Mouse (Mus musculus) frontal cortex, postnatal 25 days (tissue): Measurements from ENCODE around the gene H2-Oa.

ENCODE experiments used
- DNase-seq, 2 experiments: peaks; one replicate each; pipeline ENCODE4 v3.0.0; 2022; ENCODE audit warnings: low spot score in 2 of 2

The H2-Oa gene

DNA sequence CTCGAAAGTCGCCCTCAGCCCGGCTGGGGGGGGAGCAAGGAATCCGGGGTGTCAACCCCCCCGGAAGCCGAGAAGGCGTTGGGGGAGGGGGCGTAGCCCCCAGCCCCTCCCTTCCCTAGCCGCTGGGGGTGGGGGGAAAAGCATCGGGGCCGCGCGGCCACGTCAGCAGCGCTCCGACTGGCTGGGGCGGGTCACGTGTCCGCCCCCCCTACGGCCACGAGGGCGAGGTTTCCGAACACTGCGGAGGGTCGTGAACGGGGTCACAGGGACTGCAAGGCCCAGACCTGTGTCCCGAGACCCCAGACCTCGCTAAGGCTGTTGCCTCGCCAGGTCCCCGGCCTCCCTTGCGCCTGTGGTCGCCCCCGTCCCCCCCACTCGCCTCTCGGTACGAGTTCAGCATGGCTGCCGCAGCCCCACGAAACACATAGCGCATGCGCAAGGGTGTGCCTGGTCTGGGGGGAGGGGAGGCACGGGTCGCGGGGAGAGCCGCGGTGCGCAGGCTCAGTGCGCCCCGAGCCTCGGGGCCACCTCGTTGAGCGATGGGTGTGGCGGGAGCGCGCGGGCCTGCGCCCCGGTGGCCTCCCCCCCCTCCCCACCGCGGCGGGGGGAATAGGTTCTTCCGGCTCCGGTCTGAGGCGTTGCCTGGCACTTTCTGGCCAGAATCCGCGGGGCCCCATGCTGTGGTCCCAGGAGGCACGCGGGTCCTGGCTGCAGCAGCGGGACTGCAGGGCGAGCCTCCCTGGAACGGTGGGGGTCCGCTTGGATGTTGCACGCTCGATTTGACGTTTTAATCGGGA is 30.2 kb downstream of the H2-Oa start, which contains the start of gene Brd2:
Brd2 (minus strand) TSS at position 447 of the 797 bp plus-strand sequence.
- peak; percentile 94 to 96 for DNase-seq

DNA sequence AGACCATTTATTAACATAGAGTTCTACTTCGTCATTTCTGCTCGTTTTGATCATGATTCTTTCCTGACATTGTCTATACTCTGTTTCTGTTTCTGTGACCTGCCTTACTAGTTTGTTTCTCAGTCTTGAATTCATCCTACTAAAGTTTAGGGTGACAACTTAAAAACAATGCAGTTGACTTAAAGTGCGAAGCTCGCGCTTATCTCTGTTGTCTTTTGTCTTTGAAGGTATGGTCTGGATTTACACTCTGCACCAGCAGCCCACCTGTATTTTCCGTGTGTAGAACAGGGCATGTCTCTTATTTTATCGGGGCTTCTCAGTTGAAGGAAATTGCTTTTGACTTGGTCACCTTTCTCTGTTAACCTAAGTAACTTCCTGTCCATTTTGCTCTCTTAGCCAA is 31.0 kb downstream of the H2-Oa start:
- no peak for DNase-seq

DNA sequence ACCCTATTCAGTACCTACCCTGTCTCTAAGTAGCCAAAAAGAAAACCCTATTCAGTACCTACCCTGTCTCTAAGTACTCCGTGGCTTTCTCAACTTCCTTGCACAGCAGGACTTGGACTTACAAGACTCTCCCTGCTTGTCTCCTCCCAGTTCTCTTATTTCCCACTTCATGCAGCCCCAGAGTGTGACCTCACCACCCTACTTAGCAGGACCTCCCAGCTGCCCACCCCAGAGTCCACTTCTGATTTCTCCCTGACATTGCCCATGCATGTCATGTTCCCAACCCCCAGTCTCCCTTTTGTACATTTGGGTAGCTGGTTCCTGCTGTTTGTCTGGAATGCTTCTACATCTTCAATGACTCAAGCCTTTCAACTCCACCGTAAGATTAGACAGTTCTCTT is 31.4 kb downstream of the H2-Oa start:
- no peak for DNase-seq

DNA sequence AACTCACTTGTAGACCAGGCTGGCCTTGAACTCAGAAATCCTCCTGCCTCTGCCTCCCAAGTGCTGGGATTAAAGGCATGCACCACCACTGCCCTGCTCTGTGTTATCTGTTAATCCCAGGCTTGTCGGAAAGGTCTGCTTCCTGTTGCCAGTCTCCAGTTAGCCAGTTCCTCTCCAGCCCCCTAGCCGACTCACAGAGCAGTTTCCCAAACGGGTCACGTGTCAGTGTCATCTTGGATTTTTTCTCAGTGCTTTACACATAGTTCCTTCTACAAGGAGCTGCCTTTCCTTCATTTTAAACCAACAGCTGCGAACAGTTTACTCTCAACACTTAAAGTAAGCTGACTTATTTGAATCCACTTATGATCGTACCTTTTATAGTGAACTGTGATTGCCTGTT is 32.5 kb downstream of the H2-Oa start:
- no peak for DNase-seq

DNA sequence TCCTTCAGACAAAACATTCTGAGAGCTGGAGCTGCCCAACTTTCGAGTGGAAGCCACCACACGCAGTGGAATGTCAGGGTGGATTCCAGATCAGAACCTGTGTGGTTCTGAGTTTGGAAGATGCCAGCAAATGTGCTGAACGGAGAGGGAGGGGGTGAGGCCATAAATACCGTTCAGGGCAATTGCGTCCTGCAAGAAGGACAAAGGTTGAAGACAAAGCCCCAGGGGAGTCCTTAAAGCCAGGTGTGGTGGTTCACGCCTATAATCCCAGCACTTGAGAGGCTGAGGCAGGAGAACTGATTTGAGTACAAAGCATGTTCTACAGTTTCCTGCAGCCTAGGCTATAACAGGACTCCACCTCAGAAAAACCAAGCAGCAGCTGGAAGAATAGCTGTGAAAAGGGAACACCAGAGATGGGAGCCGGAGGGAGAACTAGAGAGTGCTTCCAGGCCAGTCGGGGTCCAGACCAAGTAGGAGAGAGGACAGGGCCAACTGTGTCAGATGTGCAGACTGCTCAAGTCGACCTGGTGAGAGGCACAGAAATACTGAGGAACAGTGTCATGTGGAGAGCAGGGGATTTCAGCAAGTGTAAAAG is 34.8 kb downstream of the H2-Oa start:
- no peak for DNase-seq

DNA sequence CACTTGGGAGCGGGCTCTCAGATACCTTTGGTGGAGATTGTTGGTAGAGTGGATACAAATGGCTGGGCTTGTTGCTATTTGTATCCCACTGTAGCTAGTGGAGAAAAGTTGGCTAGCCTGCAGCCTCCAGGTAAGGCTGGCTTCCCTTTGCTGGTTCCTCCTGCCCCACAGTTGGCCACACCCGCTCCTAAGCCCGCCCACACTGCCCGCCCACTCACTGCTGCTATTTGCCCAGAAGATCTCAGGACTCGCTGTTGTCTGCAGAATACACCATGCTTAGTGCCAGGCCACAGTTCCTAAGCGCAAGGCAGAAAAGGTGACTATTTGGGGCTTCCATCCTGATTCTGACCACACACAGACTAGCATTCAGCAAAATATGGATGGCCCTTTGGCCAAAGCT is 35.3 kb downstream of the H2-Oa start:
- DNase-seq: no peak

DNA sequence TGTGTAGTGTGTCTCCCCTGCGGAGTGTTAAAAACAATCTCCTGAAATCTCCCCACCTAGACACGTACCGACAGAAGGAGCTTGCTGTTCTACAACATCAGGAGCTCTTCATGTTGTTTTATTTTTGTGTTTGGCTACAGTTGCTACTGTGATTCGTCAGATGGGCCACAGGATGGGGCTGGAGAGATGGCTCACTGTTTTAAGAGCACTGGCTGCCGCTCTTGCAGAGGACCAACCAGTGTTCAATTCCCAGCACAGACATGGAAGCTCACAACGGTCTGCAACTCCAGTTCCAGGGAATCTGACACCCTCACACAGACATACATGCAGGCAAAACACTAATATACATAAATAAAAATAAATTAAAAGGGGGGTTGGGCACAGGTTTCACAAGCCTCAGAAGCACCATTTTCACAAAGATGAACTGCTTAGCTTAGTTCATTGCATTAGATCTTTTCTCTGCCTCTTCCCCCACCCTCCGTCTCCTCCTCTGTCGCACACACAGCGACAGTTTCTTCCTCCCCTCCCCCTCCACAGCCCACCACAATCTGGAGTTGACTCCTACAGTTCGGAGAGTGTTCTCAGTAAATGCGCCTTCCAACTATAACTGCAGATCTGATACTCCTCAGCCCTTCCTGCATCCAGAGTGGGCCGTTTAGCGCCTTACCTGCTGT is 36.3 kb downstream of the H2-Oa start:
- no peak for DNase-seq

DNA sequence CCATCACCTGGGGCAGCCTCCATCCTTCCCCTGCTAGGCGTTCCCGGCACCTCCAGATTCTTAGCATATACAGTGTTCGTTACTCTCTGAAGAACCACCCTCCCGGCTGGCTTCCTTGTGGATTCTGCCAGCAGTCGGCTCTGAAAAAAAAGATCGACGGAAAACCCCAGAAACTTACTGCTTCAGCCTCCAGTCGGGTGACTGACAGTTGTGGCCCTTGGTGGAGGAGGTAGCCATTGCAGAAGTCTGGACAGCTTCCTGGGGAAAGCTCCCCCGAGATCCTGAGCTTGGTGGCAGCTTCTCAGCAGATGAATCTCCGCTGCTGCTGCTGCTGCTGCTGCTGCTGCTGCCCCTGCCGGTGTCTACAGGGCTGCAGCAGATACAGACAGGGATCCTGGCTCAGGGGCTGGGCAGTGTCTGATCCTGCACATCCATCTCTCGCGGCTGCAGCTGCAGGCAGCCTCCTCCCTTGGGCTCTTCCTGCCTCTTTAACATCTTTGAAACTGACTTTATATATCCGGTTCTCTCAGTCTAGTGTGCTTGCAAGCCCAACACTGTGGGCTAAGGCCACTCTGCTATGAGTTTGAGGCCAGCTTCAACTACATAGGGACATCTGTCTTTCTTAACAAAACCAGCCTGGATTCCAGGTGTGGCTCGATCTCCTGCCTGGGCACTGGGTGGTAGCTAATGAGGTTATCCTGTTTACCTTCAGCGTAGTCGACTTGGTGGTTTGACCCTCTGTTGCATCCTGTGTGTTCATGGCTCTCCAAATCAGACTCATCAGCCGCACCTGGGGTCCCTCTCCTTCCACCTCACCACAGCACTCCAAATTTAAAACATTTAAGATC is 37.0 kb downstream of the H2-Oa start:
- DNase-seq: no peak

DNA sequence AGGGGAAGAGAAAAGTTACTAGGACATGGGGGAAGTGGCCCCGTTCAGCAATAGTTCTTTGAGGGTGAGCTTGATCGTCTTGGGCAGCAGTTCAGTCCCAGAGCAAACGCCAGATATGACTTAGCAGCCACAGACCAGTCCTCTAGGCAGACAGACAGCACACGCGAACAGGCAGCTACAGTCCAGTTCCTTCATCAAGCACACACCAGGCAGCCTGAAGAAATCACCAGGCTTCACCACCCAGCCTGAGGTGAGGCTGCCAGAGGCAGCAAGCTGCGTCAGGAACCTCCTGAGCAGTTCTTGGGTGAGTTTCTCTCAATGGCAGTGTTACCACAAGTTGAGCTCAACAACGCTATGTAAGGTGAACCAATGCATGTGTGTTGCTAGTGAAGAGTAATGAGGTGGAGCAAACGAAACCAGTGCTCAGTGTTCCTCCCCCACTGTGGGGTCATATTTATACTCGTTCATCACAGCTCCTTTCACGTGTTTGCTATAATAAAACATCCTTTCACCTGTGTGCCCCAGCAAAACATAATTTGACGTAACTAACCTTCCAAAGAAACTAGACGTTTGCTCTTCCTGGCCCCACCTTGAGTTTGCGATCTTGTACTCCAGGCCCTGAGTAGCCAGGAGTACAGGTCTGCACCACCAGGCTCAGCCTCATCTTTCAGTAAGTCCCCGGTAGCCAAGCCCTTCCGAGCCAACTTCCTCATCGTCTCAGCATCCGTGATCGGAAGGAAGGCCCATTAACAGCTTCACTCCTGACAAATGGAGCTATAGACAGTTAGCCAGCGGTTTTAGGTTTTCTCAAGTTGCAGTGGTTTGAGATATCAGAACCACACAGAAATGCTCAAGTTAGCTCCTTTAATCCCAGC is 38.2 kb downstream of the H2-Oa start:
- no peak for DNase-seq

DNA sequence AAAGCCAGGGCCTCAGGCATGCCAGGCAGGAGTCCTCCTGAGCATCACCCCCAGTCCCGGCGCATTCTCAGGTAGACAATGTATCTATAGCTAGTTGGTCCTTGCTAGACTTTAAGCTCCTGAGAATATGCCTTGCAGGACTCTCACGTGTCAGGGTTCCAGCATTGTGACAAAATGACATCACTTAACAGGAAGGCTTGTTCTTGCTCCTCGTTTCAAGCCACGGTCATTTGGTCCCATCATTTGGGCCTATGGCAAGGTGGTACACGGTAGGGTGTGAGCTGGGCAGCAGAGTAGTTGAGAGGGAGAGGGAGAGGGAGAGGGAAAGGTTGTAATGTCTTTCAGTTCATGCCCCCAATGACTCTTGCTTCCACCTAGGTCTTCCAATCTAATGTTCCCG is 39.8 kb downstream of the H2-Oa start:
- no peak for DNase-seq

DNA sequence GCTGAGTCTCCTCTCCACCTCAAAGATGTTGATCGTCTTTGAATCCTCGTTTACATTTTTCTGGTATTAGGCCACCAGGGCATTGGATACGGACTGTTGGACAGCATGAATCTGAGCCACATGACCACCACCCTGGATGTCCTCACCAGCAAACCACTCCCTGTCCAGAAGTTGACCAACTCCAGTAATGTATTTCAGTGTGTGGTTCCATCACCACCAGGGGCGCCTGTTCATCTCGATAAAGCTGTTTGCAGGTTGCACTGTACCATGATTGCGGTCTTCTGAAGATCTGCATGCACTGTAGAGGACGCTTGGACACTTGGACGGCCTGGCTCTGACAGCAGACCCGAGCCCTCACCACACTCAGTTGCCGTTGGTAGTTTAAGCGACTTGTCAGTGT is 41.1 kb downstream of the H2-Oa start:
- DNase-seq: no peak

DNA sequence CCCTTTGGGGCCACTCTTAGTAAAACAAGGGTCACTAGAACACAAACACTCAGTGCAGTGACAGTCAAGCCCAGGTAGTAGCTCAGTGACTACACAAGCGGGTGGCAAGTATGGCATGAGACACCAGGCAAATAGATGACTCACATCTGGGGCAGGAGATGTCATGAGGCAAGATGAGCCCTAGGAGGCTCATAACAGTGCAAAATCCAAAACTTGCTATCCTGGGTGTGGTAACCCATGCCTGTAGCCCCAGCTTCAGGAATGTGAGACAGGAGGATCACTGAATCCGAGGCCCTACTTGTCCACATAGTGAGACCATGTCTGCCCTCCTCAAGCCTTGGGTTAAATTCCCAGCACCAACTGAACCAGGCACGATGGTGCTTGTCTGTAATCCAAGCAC is 42.3 kb downstream of the H2-Oa start:
- no peak for DNase-seq

DNA sequence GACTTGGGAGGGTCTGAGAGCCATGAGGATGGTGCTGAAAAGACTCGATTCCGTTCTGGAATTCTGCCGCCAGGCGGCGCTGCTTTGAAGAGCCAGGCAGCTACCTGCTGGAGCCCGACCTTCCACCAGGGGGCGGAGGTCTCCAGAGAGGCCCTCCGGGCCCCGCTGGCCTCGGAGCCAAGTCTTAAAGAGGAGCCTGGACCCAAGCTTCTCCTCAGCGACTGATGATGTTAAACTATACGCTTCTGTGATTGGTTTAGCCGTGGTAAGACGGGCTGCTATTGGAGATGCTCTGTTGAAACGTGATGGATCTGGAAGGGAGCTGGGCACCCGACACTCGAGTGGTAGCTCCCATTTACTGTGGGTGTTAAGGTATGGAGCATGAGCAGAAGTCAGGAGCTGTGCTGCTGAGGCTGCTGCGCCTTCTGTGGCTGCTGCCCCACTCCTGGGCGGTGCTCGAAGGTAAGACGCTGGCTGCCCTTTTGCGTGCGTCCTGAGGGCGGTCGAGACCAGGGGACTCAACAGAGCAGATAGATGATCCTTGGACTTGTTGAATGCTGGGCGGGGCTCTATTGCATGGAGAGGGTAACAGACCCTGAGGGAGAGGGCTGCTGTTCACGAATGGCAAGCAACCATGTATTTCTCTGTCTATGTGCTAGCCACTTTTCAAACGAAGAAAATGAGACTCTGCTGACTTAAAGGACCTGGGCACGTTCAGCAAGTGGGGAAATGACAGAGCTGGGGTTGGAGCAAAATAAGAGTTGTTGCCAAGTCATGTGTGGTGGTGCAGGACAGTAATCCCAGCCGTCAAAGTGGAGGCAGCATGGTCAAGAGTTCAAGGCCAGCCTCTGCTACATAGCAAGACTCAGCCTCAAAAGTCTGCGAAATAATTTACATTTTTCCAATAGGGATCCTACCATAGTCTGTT is 43.4 kb downstream of the H2-Oa start:
- DNase-seq: peak; percentile 97 to 98

DNA sequence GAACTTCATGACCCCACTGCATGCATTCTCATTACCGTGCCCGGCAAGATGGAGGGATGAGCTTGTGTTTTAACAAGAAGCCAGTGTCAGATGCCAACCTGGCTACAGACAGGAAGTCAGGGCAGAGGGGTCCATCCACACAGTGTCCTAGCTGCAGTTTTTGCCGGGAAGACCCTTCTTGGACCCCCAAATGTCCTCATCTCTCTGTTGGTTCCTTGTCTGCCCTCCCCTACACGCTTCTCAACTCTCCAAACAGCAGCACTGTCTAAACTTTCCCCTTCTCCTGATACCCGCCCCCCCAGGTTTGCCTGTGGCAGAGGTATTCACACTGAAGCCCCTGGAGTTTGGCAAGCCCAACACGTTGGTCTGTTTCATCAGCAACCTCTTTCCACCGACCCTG is 45.5 kb downstream of the H2-Oa start:
- no peak for DNase-seq

DNA sequence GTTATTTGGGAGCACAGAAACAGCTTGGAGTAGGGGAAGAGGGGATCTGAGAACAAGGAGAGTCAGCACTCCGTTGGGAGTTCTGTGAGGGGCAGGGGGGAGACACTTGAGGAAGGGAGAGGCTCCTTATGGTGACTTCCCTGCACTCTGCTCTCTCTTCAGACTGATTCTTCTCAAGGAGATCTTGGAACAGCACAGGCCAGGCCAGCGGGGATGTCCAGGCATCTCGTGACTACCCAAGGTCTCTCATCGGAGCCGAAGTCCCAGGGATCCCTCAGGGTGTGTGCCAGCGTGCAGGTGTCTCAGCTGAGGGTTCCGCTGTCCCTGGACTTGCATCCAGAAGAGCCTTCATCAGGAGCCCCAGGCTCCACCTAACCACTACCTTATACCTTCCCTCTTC is 46.5 kb downstream of the H2-Oa start:
- DNase-seq: no peak

DNA sequence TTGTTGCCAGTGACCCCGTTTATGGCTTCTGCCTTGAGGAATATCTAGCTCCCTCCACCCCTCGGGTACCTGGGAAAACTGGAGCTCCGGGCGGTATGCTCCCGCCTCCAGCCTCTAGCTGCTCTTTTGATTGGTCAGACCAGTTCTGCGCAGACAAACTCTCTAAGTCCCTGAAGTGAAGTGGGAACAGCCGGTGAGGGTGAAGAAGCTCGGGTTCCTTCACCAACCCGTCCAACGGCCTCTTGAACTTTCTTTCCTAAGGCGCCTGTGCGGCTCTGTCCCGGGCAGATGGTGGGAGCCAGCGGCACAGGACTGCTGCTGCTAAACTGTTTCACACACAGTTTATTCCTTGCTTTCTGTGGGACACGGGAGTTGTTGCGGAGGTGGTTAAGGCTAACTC is 47.3 kb downstream of the H2-Oa start:
- DNase-seq: no peak

DNA sequence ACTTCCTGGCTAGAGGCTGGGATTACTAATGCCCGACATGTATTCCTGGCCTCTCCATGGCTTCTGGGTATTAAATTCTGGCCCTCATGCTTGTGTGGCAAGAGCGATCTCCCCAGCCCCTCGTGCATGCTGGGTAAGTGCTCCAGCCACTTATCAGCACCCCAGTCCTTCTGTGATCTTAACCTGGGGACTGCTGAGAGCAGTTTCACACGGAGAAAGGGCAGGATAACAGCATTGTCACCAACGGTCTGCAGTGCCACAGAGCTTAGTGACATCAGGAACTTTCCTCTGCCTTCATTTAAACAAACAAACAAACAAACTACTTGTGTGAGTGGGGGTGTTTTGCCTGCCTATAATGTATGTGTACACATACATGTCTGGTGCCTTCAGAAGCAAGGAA is 48.1 kb downstream of the H2-Oa start:
- no peak for DNase-seq

DNA sequence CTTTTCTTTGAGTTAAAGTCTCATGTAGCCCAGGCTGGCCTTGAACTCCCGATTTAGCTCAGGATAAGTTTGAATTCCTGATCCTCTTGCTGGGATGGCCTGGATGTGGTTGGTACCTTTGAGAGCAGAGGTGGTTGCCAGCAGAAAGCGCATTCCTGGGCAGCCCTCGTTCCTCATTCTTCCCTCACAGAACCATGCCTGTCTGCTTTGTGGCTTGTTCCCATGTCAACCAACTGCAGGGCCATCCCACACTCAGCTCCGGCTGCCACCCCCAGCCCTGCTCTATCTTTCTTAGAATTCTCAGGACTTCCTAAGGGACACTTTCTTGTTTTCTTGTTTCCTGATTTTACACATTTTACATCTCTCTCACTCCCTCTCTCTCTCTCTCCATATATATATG is 49.3 kb downstream of the H2-Oa start:
- no peak for DNase-seq

DNA sequence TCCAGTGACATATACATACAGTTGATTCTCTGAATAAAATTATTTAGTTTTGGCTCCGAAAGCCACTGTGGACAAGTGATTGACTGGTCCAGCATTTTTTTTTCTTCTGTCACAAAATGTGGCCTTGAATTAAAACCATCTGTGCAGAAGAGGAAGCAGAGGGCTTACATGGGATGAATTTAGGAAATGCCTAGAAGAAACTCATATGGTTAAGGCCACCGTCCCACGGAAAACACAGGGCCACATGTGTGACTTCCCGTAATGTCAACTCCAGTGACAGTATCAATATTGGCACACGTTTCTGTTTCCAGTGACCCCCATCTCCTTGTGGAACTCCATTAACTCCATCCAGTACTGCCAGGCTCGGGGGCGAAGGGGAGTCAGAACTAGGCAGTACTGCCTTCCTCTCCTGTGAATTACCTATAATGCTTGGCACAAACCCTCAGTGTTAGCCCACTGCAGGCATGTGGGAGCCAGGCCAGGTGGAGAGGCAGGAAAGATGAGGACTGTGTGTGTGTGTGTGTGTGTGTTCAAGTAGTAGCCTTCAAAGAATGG is 50.4 kb downstream of the H2-Oa start:
- DNase-seq: no peak

DNA sequence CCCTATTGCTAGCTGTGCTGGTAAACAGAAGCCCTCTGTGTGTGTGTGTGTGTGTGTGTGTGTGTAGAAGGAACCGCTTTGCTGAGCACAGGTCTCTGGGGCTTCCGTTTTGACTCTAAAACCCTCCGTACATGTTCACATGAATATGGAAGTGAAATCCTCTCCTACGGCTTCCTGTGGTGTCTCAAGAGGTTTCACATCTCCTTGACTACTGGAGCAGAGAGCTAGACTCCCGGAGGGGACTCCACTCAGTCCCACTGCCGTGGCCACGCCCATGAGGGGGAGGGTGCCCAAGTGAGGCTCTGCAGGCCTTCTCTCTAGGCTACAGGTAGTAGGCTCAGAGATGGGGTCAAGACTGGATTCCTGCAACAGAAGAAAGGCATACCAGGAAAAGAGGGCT is 50.9 kb downstream of the H2-Oa start, which contains the start of gene H2-DMb2:
H2-DMb2 (plus strand) TSS at position 275 of the 400 bp plus-strand sequence.
- no peak for DNase-seq
